Mouse (Mus musculus): ENCODE data around the gene Thap3.

- no peak for TF ChIP-seq CTCF (IDR thresholded peaks at IDR 0.05; ENCODE audit: extremely low read depth, insufficient read depth, insufficient read length, insufficient replicate concordance)
- TF ChIP-seq POLR2A (IDR thresholded peaks at IDR 0.05; ENCODE audit: low read depth, low read length), result no peak
These were observed 12.1 kb upstream of the Thap3 start for GRCm38 (mm10) chr4:152000906-152001305.
